Mouse (Mus musculus): ENCODE data around the gene Olfr1175-ps. TPM values are rescaled to one million over a fixed set of nuclear protein-coding genes. Genes with fewer than 3 reads are reported as not detected.

Olfr1175-ps gene
- polyA plus RNA-seq (2012; rRNA removed) = not detected in 2 replicates

GRCm38 (mm10) chr2:88327115-88327514 lies at the start of gene Olfr1175-ps:
Gene Olfr1175-ps (minus strand): TSS chr2:88327215.

GRCm38 (mm10) chr2:88346392-88346791 lies 19.4 kb upstream of the Olfr1175-ps start, which contains the start of gene Olfr1177-ps:
Gene Olfr1177-ps (minus strand): TSS chr2:88346492.

GRCm38 (mm10) chr2:88336421-88336820 lies 9.4 kb upstream of the Olfr1175-ps start, which contains the start of gene Olfr1176:
Gene Olfr1176 (plus strand): TSS chr2:88336721.

GRCm38 (mm10) chr2:88315035-88315434 lies 12.0 kb downstream of the Olfr1175-ps start, which contains the start of gene Olfr1174-ps:
Gene Olfr1174-ps (minus strand): TSS chr2:88315135.

GRCm38 (mm10) chr2:88279775-88280174 lies 47.2 kb downstream of the Olfr1175-ps start, which contains the start of gene Olfr1173:
Gene Olfr1173 (minus strand): TSS chr2:88279875.

Other genes with a start within 250 kb of the Olfr1175-ps start
- gene Olfr1164, start 233.2 kb downstream of the Olfr1175-ps start, polyA plus RNA-seq (2012; rRNA removed) = not detected in 2 replicates
- not detected in 2 replicates for gene Olfr1166, start 198.9 kb downstream of the Olfr1175-ps start, polyA plus RNA-seq (2012; rRNA removed)
- not detected in 2 replicates for gene Olfr1167, start 172.0 kb downstream of the Olfr1175-ps start, polyA plus RNA-seq (2012; rRNA removed)
- not detected in 2 replicates for gene Olfr1168, start 145.3 kb downstream of the Olfr1175-ps start, polyA plus RNA-seq (2012; rRNA removed)
- not detected in 2 replicates for gene Olfr1170, start 98.9 kb downstream of the Olfr1175-ps start, polyA plus RNA-seq (2012; rRNA removed)
- not detected in 2 replicates for gene Olfr1173, start 47.3 kb downstream of the Olfr1175-ps start, polyA plus RNA-seq (2012; rRNA removed)
- gene Olfr1174-ps, start 12.1 kb downstream of the Olfr1175-ps start, polyA plus RNA-seq (2012; rRNA removed) = not detected in 2 replicates
- gene Olfr1176, start 9.5 kb upstream of the Olfr1175-ps start, polyA plus RNA-seq (2012; rRNA removed) = not detected in 2 replicates
- gene Olfr1177-ps, start 19.3 kb upstream of the Olfr1175-ps start, polyA plus RNA-seq (2012; rRNA removed) = not detected in 2 replicates
- gene Olfr1178, start 59.8 kb upstream of the Olfr1175-ps start, polyA plus RNA-seq (2012; rRNA removed) = not detected in 2 replicates
- not detected in 2 replicates for gene Olfr1179, start 79.2 kb upstream of the Olfr1175-ps start, polyA plus RNA-seq (2012; rRNA removed)
- gene Olfr1180, start 91.9 kb upstream of the Olfr1175-ps start, polyA plus RNA-seq (2012; rRNA removed) = not detected in 2 replicates
- not detected in 2 replicates for gene Olfr1181, start 99.0 kb upstream of the Olfr1175-ps start, polyA plus RNA-seq (2012; rRNA removed)
- not detected in 2 replicates for gene Gm13757, start 121.9 kb upstream of the Olfr1175-ps start, polyA plus RNA-seq (2012; rRNA removed)
- gene Olfr1183, start 127.7 kb upstream of the Olfr1175-ps start, polyA plus RNA-seq (2012; rRNA removed) = not detected in 2 replicates
- gene Olfr1184, start 156.4 kb upstream of the Olfr1175-ps start, polyA plus RNA-seq (2012; rRNA removed) = not detected in 2 replicates
- not detected in 2 replicates for gene Olfr1185-ps1, start 166.1 kb upstream of the Olfr1175-ps start, polyA plus RNA-seq (2012; rRNA removed)
- gene Olfr1186, start 191.3 kb upstream of the Olfr1175-ps start, polyA plus RNA-seq (2012; rRNA removed) = not detected in 2 replicates
- not detected in 2 replicates for gene Olfr1188, start 229.7 kb upstream of the Olfr1175-ps start, polyA plus RNA-seq (2012; rRNA removed)

All from central nervous system, embryonic 11.5 days (tissue).